ENCODE assay signal across 8 mouse cellular contexts in the genomic region with DNA sequence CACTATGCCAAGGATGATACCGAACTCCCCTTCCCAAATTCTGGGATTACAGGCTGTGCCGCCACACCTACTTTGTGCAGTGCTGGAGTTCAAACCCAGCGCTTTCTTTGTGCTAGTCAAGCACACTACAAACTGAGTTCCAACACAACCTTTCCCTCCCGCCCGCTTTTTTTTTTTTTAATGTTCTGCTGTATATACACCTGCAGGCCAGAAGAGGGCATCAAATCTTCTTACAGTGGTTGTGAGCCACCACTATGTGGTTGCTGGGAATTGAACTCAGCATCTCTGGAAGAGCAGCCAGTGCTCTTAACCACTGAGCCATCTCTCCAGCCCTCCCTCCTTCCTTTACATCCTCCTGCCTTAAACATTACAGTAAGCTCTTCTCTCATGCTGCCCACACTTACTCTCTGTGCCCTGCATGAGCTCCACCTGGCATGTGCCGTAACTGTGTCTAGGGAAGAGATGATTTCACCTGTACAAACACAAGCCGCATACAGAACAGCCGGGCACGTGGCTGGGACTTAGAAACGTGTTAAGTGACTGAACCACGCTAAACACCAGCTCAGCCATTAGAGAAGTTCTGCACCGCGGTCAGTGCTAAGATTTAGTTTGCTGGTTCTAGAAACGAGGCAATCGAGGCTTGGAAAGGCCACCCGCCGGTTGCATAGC. TPM values are rescaled to one million over a fixed set of nuclear protein-coding genes. Genes with fewer than 3 reads are reported as not detected.
A peak's percentile ranks its signal among the peaks of the same experiment; 100 is the strongest.
DNase-seq lines count a peak whose midpoint lies in the region; ATAC-seq lines count a peak whose summit lies in the region.

No protein-coding gene starts in this region.

- H3K4me3 ChIP-seq in kidney, embryonic 15.5 days (replicated peaks) = peak overlapping the region; percentile 38
- H3K4me3 ChIP-seq in forebrain, embryonic 16.5 days (replicated peaks; ENCODE audit: low read length) = peak overlapping the region; percentile 27
- H3K4me3 ChIP-seq in liver, embryonic 13.5 days (replicated peaks) = peak overlapping the region; percentile 41
- peak overlapping the region; percentile 26 for H3K4me3 ChIP-seq in stomach, embryonic 14.5 days (ENCODE audit: low read depth, low read length)

- 49% methylated on average over 17 of the region's 17 CpGs for WGBS in kidney, embryonic 15.5 days
- WGBS in forebrain, embryonic 16.5 days = 45% methylated on average over 17 of the region's 17 CpGs
- 38% methylated on average over 17 of the region's 17 CpGs for WGBS in liver, embryonic 13.5 days (ENCODE audit: insufficient replicate concordance)
- 45% methylated on average over 17 of the region's 17 CpGs for whole genome bisulfite sequencing in stomach, embryonic 14.5 days

- no peaks in the 10 kb centered on the region for H3K27me3 ChIP-seq in kidney, embryonic 15.5 days
- no peaks in the 10 kb centered on the region for H3K27me3 ChIP-seq in forebrain, embryonic 16.5 days (replicated peaks; ENCODE audit: control insufficient read depth, insufficient read depth, low read length)
- H3K27me3 ChIP-seq in liver, embryonic 13.5 days = no peaks in the 10 kb centered on the region
- H3K27me3 ChIP-seq in stomach, embryonic 14.5 days (ENCODE audit: control insufficient read depth, insufficient read depth, low read length) = no peaks in the 10 kb centered on the region

- H3K4me2 ChIP-seq in kidney, embryonic 15.5 days = peak overlapping the region; percentile 61
- peak overlapping the region; percentile 52 for H3K4me2 ChIP-seq in forebrain, embryonic 16.5 days (ENCODE audit: low read length)
- H3K4me2 ChIP-seq in liver, embryonic 13.5 days = peak overlapping the region; percentile 64
- peak overlapping the region; percentile 57 for H3K4me2 ChIP-seq in stomach, embryonic 14.5 days (replicated peaks; ENCODE audit: low read depth, low read length)

- no peak overlapping the region for H3K9ac ChIP-seq in kidney, embryonic 15.5 days
- no peak overlapping the region for H3K9ac ChIP-seq in forebrain, embryonic 16.5 days (replicated peaks; ENCODE audit: low read depth, low read length)
- peak overlapping the region; percentile 36 for H3K9ac ChIP-seq in liver, embryonic 13.5 days
- H3K9ac ChIP-seq in stomach, embryonic 14.5 days (replicated peaks; ENCODE audit: low read depth, low read length) = no peak overlapping the region

- DNase-seq in kidney, adult 11 months = no peak
- DNase-seq in MN1 (ENCODE audit: low spot score) = peak; percentile 47
- DNase-seq in liver, embryonic 13.5 days = no peak
- no peak for DNase-seq in testis, postnatal 10 days (ENCODE audit: low spot score)
- no peak for DNase-seq in layer of hippocampus, postnatal 14 days (ENCODE audit: low spot score in 2 of 2)

- no peak for ATAC-seq in kidney, embryonic 15.5 days (replicated peaks; ENCODE audit: low FRiP score)
- peak; percentile 32; the same call in 1 of the 2 replicates for ATAC-seq in forebrain, embryonic 16.5 days
- ATAC-seq in liver, embryonic 13.5 days (ENCODE audit: low read depth) = peak; percentile 15; the same call in 1 of the 2 replicates
- 0 out of 2 replicates have a peak, but pooled peaks have one; percentile 19 for ATAC-seq in stomach, embryonic 14.5 days (ENCODE audit: insufficient number of reproducible peaks, insufficient read depth, low FRiP score, low read depth)

- H3K36me3 ChIP-seq in kidney, embryonic 15.5 days = peaks cover 3% of the 10 kb centered on the region
- H3K36me3 ChIP-seq in forebrain, embryonic 16.5 days (ENCODE audit: control insufficient read depth, insufficient read depth) = no peaks in the 10 kb centered on the region
- no peaks in the 10 kb centered on the region; the same call in 1 of the 2 replicates for H3K36me3 ChIP-seq in liver, embryonic 13.5 days
- H3K36me3 ChIP-seq in stomach, embryonic 14.5 days (ENCODE audit: control insufficient read depth, insufficient read depth, low read length) = no peaks in the 10 kb centered on the region; the same call in 1 of the 2 replicates

- H3K27ac ChIP-seq in kidney, embryonic 15.5 days = peak overlapping the region; percentile 9; the same call in 1 of the 2 replicates
- no peak overlapping the region for H3K27ac ChIP-seq in forebrain, embryonic 16.5 days (ENCODE audit: low read length)
- no peak overlapping the region for H3K27ac ChIP-seq in liver, embryonic 13.5 days
- no peak overlapping the region for H3K27ac ChIP-seq in stomach, embryonic 14.5 days (ENCODE audit: low read length)

- H3K4me1 ChIP-seq in kidney, embryonic 15.5 days = peaks cover 15% of the 10 kb centered on the region; the same call in 1 of the 2 replicates
- H3K4me1 ChIP-seq in forebrain, embryonic 16.5 days (replicated peaks; ENCODE audit: control insufficient read depth, insufficient read depth, low read length) = no peaks in the 10 kb centered on the region
- peaks cover 16% of the 10 kb centered on the region for H3K4me1 ChIP-seq in liver, embryonic 13.5 days (replicated peaks)
- no peaks in the 10 kb centered on the region for H3K4me1 ChIP-seq in stomach, embryonic 14.5 days (ENCODE audit: control insufficient read depth, insufficient read depth, low read length)

- no peaks in the 10 kb centered on the region for H3K9me3 ChIP-seq in kidney, embryonic 15.5 days (replicated peaks)
- no peaks in the 10 kb centered on the region for H3K9me3 ChIP-seq in forebrain, embryonic 16.5 days (ENCODE audit: control insufficient read depth, low read length)
- H3K9me3 ChIP-seq in liver, embryonic 13.5 days (replicated peaks) = no peaks in the 10 kb centered on the region
- H3K9me3 ChIP-seq in stomach, embryonic 14.5 days (ENCODE audit: control insufficient read depth, low read depth, low read length) = no peaks in the 10 kb centered on the region

RNA-seq across cellular contexts. Expression of a gene that starts 13.2 kb away (rescaled TPM):
- 20.6 and 24.4 TPM in 2 replicates for polyA plus RNA-seq in kidney, embryonic 15.5 days (2015; fragmentation: Nextera tagmentation; extraction: Ambion mirVana)
- 4.7 and 5.5 TPM in 2 replicates for polyA plus RNA-seq in forebrain, embryonic 16.5 days (2015; fragmentation: Nextera tagmentation; extraction: Ambion mirVana)
- 11.2 and 11.7 TPM in 2 replicates for polyA plus RNA-seq in liver, embryonic 13.5 days (2015; fragmentation: Nextera tagmentation; extraction: Ambion mirVana)
- 12.8 and 13.3 TPM in 2 replicates for polyA plus RNA-seq in stomach, embryonic 14.5 days (2014; fragmentation: Nextera tagmentation; extraction: Ambion mirVana)
- 1 to 10 TPM; 8.9 to 9.0 TPM for total RNA-seq in layer of hippocampus, postnatal 14 days (2021)

RNA-seq across cellular contexts. Expression of a gene that starts 35.8 kb away (rescaled TPM):
- polyA plus RNA-seq in kidney, embryonic 15.5 days (2015; fragmentation: Nextera tagmentation; extraction: Ambion mirVana) = 23.6 and 24.1 TPM in 2 replicates
- polyA plus RNA-seq in forebrain, embryonic 16.5 days (2015; fragmentation: Nextera tagmentation; extraction: Ambion mirVana) = 17.3 and 22.0 TPM in 2 replicates
- polyA plus RNA-seq in liver, embryonic 13.5 days (2015; fragmentation: Nextera tagmentation; extraction: Ambion mirVana) = 8.9 and 10.7 TPM in 2 replicates
- 18.0 and 18.4 TPM in 2 replicates for polyA plus RNA-seq in stomach, embryonic 14.5 days (2014; fragmentation: Nextera tagmentation; extraction: Ambion mirVana)
- total RNA-seq in layer of hippocampus, postnatal 14 days (2021) = 10 to 100 TPM; 25.6 to 26.4 TPM

RNA-seq across cellular contexts. Expression of a gene that starts 36.0 kb away (rescaled TPM):
- 6.4 and 6.6 TPM in 2 replicates for polyA plus RNA-seq in kidney, embryonic 15.5 days (2015; fragmentation: Nextera tagmentation; extraction: Ambion mirVana)
- 34.3 and 40.6 TPM in 2 replicates for polyA plus RNA-seq in forebrain, embryonic 16.5 days (2015; fragmentation: Nextera tagmentation; extraction: Ambion mirVana)
- polyA plus RNA-seq in liver, embryonic 13.5 days (2015; fragmentation: Nextera tagmentation; extraction: Ambion mirVana) = 1.5 and 1.7 TPM in 2 replicates
- polyA plus RNA-seq in stomach, embryonic 14.5 days (2014; fragmentation: Nextera tagmentation; extraction: Ambion mirVana) = 6.2 and 6.6 TPM in 2 replicates
- total RNA-seq in layer of hippocampus, postnatal 14 days (2021) = 10 to 100 TPM; 64.2 to 65.0 TPM

RNA-seq across cellular contexts. Expression of a gene that starts 55.5 kb away (rescaled TPM):
- 65.5 and 69.8 TPM in 2 replicates for polyA plus RNA-seq in kidney, embryonic 15.5 days (2015; fragmentation: Nextera tagmentation; extraction: Ambion mirVana)
- 127 TPM in 2 replicates for polyA plus RNA-seq in forebrain, embryonic 16.5 days (2015; fragmentation: Nextera tagmentation; extraction: Ambion mirVana)
- 19.4 and 21.0 TPM in 2 replicates for polyA plus RNA-seq in liver, embryonic 13.5 days (2015; fragmentation: Nextera tagmentation; extraction: Ambion mirVana)
- polyA plus RNA-seq in stomach, embryonic 14.5 days (2014; fragmentation: Nextera tagmentation; extraction: Ambion mirVana) = 51.2 and 54.7 TPM in 2 replicates
- 10 to 100 TPM; 19.8 to 22.1 TPM for total RNA-seq in layer of hippocampus, postnatal 14 days (2021)

RNA-seq across cellular contexts. Expression of a gene that starts 55.8 kb away (rescaled TPM):
- 0.46 and 0.62 TPM in 2 replicates for polyA plus RNA-seq in kidney, embryonic 15.5 days (2015; fragmentation: Nextera tagmentation; extraction: Ambion mirVana)
- polyA plus RNA-seq in forebrain, embryonic 16.5 days (2015; fragmentation: Nextera tagmentation; extraction: Ambion mirVana) = 22.7 and 23.5 TPM in 2 replicates
- 0.09 and 0.13 TPM in 2 replicates for polyA plus RNA-seq in liver, embryonic 13.5 days (2015; fragmentation: Nextera tagmentation; extraction: Ambion mirVana)
- polyA plus RNA-seq in stomach, embryonic 14.5 days (2014; fragmentation: Nextera tagmentation; extraction: Ambion mirVana) = 0.07 and 0.20 TPM in 2 replicates
- total RNA-seq in layer of hippocampus, postnatal 14 days (2021) = 1 to 10 TPM; 4.8 to 5.6 TPM
